Mouse (Mus musculus) hematopoietic stem cell, adult 5-6 weeks (primary cell): ENCODE results near the gene Arhgap23. TPM values are rescaled to one million over a fixed set of nuclear protein-coding genes. Genes with fewer than 3 reads are reported as not detected.

ENCODE experiments used
- ATAC-seq, 2 experiments: fragments of 125-278 bp in 1 of 2; replicated peaks in 1 of 2; 2 replicates each; pipeline ENCODE4 v1.8.0; 2016 to 2017; ENCODE audit warnings: inconsistent platforms in 2 of 2, mild to moderate bottlenecking in 2 of 2, moderate number of reproducible peaks in 2 of 2, low read depth in 1 of 2, moderate TSS enrichment in 1 of 2; ENCODE audit not compliant: low FRiP score in 2 of 2, poor library complexity in 2 of 2, severe bottlenecking in 2 of 2, insufficient read depth in 1 of 2, low TSS enrichment in 1 of 2
- total RNA-seq: library from RNA; stranded (forward); fragments of 172-1452, 232-1000 nt; gene quantifications from 2 replicates; pipeline ENCODE4 v1.2.3, GENCODE M21; 2017

The Arhgap23 gene
- total RNA-seq, 1 experiment from 2014 or later, result 11.4 TPM

- no peak for ATAC-seq
Measured at GRCm38 (mm10) chr11:97424802-97425201, 9.5 kb downstream of the Arhgap23 start.

- peak; percentile 77 to 87 for ATAC-seq
Measured at GRCm38 (mm10) chr11:97427794-97428725, 12.7 kb downstream of the Arhgap23 start.

- no peak for ATAC-seq
Measured at GRCm38 (mm10) chr11:97428726-97429077, 13.4 kb downstream of the Arhgap23 start.

GRCm38 (mm10) chr11:97429615-97430014, 14.3 kb downstream of the Arhgap23 start:
- peak in 1 of 2 experiments; percentile 16; a peak in 1 of 4 replicates for ATAC-seq

GRCm38 (mm10) chr11:97432015-97432414, 16.7 kb downstream of the Arhgap23 start:
- peak in 1 of 2 experiments; percentile 19; a peak in 2 of 4 replicates for ATAC-seq

GRCm38 (mm10) chr11:97432983-97433539, 17.7 kb downstream of the Arhgap23 start:
- no peak for ATAC-seq

GRCm38 (mm10) chr11:97434121-97434520, 18.8 kb downstream of the Arhgap23 start:
- ATAC-seq, result no peak

- ATAC-seq, result peak; percentile 77 to 84
Measured at GRCm38 (mm10) chr11:97434704-97435454, 19.5 kb downstream of the Arhgap23 start.

- ATAC-seq, result peak; percentile 34 to 41
Measured at GRCm38 (mm10) chr11:97435808-97436491, 20.6 kb downstream of the Arhgap23 start.

GRCm38 (mm10) chr11:97437745-97438144, 22.4 kb downstream of the Arhgap23 start:
- no peak for ATAC-seq

- no peak for ATAC-seq
Measured at GRCm38 (mm10) chr11:97438868-97439267, 23.5 kb downstream of the Arhgap23 start.

GRCm38 (mm10) chr11:97439935-97440334, 24.6 kb downstream of the Arhgap23 start:
- peak; percentile 28 to 35; a peak in 1 of 4 replicates for ATAC-seq

GRCm38 (mm10) chr11:97440441-97440881, 25.1 kb downstream of the Arhgap23 start:
- no peak for ATAC-seq

GRCm38 (mm10) chr11:97441036-97441657, 25.8 kb downstream of the Arhgap23 start:
- ATAC-seq, result no peak

GRCm38 (mm10) chr11:97441658-97442125, 26.4 kb downstream of the Arhgap23 start:
- ATAC-seq, result 0 out of 4 replicates have a peak, but pooled peaks have one; percentile 7 to 8

- ATAC-seq, result no peak
Measured at GRCm38 (mm10) chr11:97442891-97443675, 27.8 kb downstream of the Arhgap23 start.
